Mouse (Mus musculus): Measurements from ENCODE around the gene Klf7. TPM values are rescaled to one million over a fixed set of nuclear protein-coding genes. Genes with fewer than 3 reads are reported as not detected.

Gene Klf7
- total RNA-seq, 2 experiments from 2014 or later = 23.3 to 29.2 TPM

DNA sequence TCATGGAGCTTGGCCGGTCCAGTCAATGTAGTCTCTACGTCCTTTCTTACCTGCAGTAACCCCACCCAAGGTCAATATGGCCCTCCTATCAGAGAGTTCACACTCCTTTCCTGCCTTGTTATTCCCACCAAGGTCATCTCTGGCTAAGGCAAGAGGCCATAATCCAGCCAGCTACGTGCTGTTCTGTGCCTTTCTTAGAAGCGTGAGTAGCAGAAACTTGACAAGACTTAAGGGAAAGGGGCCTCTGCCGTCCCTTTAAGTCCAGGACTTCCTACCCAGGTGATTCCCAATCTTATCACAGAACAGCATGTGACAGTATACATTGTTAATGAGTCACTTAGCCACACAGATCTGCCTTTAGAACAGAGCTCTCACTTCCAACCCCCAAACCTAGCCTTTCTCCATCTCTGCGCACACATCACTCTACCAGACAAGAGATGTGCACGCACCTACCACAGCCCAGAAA is 16.9 kb downstream of the Klf7 start:
- no peak for DNase-seq (ENCODE audit: low spot score in 2 of 2)

DNA sequence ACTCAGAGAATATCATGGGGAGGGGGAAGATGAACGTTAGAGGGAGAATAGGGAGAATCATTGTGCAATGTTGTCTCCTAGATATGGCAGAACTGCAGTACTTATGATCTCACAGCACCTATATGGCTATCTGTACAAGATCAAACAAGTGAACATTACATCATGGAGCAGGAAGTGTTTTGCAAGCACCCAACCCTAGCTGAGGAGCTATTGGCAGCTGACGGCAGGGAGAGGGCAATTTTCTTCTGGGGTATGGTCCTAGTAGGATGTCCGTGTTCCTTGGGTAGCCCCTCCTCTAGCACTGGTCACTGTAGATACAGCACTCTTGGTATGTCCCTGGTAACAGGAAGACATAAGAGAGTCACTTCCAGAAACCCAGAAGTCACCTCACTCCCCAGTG is 17.4 kb downstream of the Klf7 start:
- no peak for DNase-seq (ENCODE audit: low spot score in 2 of 2)

DNA sequence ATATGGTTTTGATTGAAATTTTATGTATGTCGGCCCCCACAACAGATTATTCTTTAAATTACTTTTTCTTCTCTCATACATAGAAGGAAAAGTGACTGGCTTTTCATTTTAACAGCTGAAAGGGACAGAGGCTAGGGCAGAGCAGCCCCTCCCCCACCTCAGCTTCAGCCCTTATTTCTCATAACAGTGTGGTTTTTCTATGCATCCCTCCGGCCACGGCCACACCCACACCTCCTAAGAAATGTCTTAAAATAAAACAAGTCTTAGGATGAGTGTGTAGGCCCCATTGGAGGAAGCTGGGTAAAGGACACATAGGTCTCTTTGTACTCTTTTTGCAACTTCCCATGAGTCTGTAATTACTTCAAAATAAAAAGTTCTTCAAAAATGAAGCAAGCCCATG is 20.8 kb downstream of the Klf7 start:
- DNase-seq (ENCODE audit: low spot score in 2 of 2) = no peak

DNA sequence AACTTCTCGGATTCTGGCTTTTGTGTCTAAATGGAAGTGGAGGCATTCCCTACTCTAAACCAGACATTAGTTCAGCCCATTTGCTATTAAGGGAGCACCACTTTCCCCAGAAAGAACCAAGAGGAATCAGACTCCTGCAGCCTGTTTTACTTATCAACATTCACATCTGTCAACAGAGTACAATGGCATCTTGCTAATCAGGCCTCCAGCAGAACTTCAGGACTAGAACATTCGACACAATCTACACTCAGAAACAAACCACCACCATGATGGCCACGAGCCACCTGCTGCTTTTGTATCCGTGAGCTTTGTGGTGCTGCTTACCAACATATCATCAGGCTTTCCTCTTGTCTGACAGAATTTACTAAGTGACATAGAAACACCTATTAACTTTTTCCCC is 23.3 kb downstream of the Klf7 start:
- DNase-seq (ENCODE audit: low spot score in 2 of 2) = no peak

DNA sequence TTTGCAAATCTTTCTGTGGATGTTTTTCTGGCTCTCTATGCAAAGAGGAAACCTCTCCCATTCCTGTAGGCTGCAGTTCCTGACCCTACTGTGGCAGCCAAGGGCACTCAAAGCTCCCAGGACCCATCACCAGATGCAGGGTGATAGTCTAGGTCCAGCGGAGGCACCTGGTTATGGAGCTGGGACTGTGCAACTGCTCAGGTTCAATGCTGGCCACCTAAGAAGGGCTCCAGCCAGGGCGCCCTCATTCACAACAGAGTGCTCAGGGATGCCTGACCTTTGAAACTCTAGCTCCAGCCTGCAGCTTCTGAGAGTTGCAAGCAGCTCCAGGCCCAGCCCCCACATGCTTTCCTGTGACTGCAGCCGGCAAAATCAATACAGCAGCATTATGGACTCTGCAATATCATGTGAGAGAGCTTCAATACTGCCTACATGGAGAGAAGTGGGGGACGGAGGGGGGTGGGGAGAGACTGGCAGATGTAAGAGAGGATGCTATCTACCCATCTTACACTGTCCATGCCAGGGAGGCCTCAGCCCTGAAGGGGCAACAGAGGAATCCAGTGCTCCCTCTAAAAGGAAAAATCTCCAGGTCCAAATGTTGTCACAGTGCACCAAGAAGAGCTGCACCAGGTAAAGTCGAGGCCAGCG is 24.3 kb downstream of the Klf7 start:
- no peak for DNase-seq (ENCODE audit: low spot score in 2 of 2)

DNA sequence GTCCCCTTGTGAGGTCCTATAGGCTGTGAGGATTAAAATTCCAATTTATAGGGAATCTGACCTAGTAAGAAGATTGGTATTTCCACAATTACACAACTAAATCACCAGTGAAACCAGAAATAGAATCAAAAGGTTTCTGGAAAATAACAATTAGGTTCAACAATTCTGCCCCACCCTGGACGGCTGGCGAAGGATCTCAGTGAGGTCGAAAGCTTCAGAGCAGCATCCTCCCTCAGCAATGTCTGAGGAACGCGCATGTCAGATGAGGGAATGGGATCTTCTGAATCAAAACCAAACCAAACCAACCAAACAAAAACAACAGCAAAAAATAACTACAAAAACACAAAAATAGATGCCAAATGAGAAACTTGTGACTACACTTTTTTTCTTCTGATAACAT is 29.1 kb downstream of the Klf7 start:
- no peak for DNase-seq (ENCODE audit: low spot score in 2 of 2)

DNA sequence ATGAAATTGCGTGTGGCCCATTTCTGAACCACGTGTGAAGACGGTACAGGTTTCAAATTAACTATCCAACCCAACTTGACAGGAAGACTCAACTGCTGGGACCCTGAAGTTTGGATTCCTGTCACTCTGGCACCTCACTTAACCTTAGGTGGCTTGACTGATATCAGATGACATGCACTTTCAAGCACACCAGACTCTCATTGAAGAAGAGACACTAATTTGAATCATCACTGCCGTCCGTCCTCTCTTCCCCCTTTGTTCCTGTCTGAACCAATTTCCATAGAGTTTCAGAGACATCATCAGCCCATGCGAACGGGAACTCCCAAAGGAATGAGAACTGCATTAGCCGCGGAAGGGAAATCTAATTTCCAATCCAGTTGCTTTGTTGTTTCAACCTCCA is 30.5 kb downstream of the Klf7 start:
- DNase-seq (ENCODE audit: low spot score in 2 of 2) = no peak

DNA sequence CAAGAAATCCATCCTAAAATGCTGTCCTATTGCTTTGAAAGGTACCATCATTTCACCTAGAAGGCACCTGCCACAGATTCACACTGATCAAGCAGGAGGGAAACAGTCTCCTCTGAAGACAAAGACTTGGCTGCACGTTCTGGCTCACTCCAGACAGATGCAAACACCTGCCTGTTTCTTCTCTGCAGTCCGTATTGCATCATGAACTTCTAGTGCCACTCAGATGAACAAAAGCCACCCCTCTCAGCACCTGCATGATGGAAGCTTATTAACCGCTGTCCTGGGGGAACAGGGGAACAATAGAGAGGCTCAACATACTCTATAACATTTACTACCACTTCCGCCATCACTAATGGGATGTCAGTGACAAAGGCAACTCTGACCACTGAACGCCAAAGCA is 31.5 kb downstream of the Klf7 start:
- no peak for DNase-seq (ENCODE audit: low spot score in 2 of 2)

DNA sequence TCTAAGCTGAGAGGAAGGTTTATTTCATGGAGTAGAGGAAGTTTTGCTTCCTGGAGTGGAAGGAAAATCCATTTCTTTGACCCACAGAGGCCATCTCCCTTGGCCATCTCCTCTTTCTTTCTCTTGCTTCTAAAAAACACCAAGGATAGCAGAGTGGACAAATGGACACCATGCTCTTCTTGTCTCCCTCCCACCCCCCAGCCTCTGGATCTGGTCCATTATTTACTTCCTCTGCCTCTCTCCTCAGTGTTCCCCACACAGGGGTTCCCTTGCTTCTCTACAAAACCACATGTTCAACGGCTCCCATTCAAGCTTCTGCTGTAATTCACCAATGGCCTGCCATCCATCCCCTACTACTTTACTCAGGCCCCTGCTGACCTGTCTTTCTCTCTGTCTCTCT is 32.4 kb downstream of the Klf7 start:
- DNase-seq (ENCODE audit: low spot score in 2 of 2) = no peak

DNA sequence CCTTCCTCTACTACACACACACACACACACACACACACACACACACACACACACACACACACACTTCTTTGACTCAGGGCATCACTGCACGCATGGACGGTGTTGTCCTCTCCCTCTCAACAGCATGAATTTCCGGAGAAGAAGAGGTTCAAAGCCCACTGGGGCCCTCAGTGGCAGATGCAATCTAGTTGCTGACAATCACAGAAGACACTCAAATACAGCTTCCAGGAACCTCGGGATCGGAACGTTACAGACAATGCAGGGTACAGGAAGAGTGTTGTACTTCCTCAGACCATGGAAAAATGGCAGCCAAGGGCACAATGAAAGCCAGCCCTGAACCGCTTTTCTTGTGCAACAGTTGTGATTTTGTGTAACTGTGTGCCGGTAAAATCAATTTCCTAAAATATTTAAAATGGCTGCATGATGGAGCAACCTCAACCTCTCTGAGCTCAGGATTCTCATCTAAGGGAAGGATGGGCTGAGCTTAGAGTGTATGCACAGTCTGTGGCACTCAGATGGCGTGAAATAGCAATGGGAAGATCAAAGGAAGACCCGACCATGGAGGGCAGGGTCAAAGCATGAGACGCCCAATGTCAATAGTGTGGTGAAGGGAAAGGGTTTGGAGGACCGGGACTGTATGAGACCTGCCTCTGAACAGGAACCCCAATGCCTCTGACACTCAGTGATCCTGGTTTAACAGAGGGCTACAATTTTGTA is 33.3 kb downstream of the Klf7 start:
- no peak for DNase-seq (ENCODE audit: low spot score in 2 of 2)

DNA sequence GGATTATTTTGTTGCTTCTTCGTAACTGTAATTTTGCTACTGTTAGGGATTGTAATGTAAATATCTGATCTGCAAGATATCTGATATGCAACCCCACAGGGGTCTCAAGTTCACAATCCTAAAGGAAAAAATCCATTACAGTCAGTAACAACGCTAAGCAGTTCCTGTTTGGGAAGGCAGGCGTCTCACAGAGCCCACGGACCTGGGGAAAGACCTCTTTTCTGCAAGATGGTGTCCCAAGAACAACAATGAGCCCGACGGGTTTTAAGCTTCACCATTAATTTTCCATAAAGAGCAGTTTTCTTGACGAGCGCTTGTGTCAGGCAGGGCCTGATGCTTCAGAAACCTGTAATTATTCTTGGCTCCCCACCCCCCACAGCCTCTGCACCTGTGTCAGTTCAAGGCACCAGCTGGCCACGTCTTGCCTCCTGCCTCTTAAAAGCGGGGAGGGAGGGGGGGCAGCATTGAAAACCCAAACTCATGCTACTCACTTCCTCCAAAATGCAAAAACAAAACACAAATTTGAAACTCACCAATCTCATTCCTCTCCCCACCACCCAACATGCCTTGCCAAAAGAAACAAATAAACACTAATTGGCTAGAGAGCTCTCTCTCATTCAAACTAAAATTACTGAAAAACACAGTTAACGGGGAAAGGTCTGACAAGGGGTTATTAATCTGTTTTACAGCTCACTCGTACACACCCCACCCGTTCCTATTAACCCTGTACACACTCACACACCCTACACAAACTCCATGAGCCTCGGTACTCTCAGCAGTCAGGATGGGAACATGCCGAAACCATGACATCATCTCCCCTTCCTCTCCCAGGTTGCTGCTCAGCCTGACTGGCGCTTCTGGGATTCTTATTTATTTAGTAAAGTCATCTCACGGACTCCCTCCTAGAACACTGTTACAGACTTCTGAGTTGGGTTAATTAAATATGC is 34.2 kb downstream of the Klf7 start:
- no peak for DNase-seq (ENCODE audit: low spot score in 2 of 2)

DNA sequence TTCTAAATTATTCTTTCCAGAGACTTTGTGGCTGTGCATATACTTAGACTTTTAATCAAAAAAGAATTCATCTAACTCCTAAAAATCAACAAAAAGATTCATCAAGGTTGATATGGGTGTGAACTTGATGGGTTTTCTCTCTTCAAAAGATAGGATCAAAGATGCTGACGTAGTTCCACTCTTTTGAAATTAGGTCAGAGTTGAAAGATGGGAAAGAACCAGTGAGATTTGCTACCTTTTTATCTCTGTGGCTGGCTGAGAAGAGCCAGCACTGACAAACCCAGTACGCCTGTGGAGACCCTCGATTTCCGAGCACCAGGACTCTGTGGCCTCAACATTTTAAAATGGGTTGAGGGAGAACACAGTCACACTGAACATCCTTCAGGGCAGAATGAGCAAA is 36.2 kb downstream of the Klf7 start:
- DNase-seq (ENCODE audit: low spot score in 2 of 2) = no peak

DNA sequence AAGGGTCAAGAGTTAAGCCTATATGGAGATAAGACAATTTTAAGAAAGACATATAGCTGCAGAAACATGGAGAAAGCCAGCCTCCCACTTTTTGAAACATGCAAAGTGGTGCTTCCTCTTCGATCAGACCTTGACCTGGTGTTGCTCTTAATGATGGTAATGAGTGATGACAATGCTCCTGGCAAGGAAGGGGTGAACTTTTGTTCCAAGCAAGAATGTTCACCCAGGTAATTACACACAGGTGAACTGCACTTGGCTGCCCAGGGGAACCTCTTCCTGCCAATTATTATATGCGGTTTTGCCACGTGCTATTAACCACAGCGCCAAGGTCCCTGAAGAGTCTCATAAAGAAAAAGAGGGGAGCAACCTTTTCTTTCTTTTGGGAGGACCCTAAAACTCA is 36.7 kb downstream of the Klf7 start:
- no peak for DNase-seq (ENCODE audit: low spot score in 2 of 2)

DNA sequence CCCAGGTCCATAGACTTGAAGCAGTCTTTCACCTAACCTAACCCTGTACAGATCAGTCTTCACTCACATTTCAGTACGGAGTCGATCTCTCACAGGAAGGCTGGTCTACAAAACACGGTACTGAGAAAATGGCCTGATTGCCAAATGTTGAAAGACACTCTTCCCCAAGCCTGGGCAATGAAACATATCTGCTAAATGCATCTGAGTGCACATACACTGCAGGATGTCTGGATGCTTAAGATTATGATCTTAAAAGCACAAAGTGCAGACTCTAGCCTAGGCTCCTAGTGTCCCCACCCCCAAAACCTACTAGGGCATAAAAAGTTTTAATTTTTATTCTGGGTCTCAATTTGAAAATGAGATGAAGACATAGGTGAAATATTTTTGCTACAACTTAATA is 37.4 kb downstream of the Klf7 start:
- DNase-seq (ENCODE audit: low spot score in 2 of 2) = no peak

DNA sequence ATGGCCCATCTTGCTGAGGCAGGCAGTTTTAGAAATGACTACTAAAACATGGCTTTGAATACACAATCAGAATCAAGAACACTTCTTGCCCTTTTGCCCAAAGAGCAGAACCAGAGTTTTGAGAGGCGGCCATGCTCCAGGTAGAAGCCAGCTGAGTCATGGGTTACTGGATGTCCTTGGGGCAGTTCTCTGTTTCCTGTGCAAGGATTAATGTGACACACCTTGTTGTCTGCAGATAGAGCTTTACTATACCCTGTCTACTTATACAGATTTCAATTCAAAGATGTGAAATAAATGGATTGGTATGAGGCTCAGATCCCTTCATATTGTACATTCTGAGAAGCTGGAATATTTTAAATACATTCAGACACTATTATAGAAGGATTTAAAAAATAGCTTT is 40.3 kb downstream of the Klf7 start:
- DNase-seq (ENCODE audit: low spot score in 2 of 2) = no peak

DNA sequence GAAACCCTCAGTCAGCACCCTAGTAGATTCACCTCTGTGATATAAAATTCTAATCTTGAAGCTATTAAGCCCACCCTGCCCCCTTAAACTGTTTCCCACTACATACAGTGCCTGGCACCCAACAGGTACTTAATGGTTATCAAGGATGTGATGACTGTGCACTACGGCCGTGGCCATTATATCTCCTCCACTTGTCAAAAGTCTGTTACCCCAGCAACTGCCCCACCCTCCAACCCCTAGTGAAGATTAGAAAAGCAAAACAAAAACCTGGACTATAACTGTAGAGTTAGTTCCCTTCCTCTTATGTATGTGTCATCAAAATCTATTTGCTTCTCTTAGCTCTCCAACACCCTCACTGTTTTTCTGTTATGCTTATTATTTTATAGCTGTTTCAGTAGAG is 40.9 kb downstream of the Klf7 start:
- no peak for DNase-seq (ENCODE audit: low spot score in 2 of 2)

DNA sequence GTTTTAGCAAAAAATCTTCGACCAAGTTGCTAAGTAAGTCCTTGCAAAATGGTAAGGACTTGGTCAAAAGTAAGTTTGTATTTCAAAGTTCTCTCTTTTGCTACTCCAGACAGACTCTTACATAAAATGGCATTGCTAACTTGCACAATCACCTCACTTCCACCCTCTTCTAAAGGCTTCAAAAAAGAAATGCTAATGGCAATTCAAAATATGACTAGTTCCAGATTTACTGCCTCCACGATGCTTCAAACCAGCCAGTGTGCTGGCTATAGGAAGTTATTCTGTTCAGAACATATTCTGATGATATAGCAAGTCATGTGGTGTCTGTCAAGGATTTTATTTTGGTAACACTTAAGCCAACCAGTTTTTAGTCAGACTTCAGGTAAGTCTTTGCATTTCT is 41.8 kb downstream of the Klf7 start:
- no peak for DNase-seq (ENCODE audit: low spot score in 2 of 2)

DNA sequence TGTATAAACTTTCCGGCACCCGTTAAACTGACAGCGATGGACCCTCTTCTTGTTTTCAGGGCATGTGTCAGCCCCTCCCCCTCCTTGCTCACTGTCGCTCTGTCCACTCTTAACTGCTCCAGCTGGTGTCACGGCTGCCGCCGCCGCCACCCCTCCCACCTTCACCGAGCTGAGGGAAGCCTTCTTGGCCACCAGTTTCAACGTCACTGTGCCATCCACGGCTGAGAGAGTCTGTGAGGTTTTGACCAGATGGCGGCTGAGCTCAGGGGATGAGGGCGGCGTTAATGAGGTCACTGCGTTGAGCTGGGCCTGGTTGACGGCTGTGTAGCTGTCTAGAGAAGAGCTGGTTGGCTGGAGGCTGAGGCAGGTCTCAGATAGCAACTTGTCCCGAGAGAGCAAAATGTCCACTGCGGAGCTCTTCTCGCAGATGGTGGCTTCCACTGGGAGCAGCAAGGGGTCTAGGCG is 43.3 kb downstream of the Klf7 start:
- no peak for DNase-seq (ENCODE audit: low spot score in 2 of 2)

DNA sequence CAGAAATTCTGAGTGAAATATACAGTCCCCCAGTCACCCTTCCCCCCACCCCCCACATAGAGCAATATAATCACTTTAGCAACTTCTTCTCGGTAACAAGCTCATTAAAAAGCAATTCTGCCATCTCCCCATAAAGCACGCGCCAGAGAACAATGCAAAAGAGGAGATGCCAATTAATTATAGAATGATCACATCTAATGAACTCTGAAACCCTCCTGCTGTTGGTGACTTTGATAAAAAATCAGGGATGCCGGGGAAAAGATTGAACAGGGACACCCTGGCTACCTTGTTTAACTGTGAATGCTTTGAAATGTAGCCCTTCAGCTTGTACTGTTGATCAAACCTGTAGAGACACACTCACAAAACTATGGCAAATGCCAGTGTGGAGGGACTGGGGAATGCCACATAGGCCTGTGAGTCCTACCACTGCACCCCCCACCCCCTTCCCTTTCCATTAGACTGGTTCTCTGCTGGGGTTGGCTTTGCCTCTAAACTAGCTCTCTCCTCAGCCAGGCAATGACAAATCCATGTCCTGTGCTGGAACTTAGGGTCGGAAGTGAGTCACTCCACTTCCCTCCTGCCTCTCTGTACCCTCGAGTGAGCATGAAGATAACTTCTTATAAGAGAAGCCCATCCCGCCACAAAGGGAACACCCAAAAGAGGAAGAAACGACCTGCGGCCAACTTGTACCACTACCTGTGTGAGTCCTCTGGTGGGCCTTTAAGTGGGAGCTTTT is 43.9 kb downstream of the Klf7 start:
- no peak for DNase-seq (ENCODE audit: low spot score in 2 of 2)

DNA sequence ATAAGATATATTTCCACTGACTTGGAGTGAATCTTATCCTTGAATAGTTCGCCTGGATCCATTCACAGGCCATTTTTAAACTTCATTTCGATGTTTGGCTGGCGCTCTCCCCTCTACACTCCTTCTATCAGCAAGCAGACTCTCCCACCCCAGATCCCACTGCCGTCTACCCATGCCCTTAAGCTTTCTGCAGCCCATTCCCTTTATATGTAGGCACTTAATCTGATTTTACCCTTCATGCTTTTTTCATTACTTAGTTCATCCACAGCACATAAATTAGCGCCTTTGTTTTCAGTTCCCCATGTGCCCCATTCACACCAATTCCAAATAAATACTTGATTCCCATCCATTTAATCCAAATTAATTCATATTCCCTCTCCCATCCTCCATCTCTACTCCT is 48.0 kb downstream of the Klf7 start:
- DNase-seq (ENCODE audit: low spot score in 2 of 2) = no peak

DNA sequence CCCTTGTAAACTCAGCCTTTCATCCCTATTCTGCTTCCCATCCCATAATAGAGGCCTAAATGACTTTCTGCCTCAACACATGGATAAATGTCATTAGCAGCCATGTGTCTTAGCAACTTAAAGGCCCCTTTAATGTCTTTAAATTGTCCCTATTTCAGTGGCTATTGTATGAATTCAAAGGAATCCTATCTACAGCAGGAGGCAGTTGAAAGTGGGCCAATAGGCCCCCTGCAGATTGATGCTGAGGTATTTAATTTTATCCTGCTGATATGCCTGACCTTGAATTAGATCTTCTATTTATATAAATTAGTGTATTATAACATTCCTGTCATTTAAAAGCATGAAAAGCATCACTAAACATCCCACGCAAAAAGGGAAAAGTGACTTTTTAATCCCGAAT is 51.1 kb downstream of the Klf7 start:
- no peak for DNase-seq (ENCODE audit: low spot score in 2 of 2)

All from adrenal gland, postnatal 4 days (tissue).